24 mouse cellular contexts compared by ENCODE assay signal in genomic region chr1:59904630-59905295, GRCm38 (mm10). TPM values are rescaled to one million over a fixed set of nuclear protein-coding genes. Genes with fewer than 3 reads are reported as not detected.
DNase-seq lines count a peak whose midpoint lies in the region; ATAC-seq and TF ChIP-seq lines count a peak whose summit lies in the region.
"Had no signal": no experiment of that assay in that cellular context is flagged by ENCODE, and none has a peak within 500 bp of the region (broad histone marks: within the 10 kb centered on the region; RNA-seq: fewer than 3 reads in every experiment).

No protein-coding gene starts in this region.

- no peaks in the 10 kb centered on the region for H3K27me3 ChIP-seq in G1E (ENCODE audit: insufficient read depth, low read length)
- H3K27me3 ChIP-seq: CH12.LX; embryonic facial prominence, embryonic 12.5 days; embryonic facial prominence, embryonic 15.5 days; heart, embryonic 13.5 days; hindbrain, embryonic 12.5 days; hindbrain, embryonic 15.5 days; Patski had no signal

- no peak for TF ChIP-seq CTCF in G1E (IDR thresholded peaks at IDR 0.05; ENCODE audit: low read depth, low read length)

- H3K9me3 ChIP-seq in G1E (replicated peaks), result no peaks in the 10 kb centered on the region
- H3K9me3 ChIP-seq: embryonic facial prominence, embryonic 12.5 days; embryonic facial prominence, embryonic 15.5 days; heart, embryonic 10.5 days; heart, embryonic 13.5 days; hindbrain, embryonic 12.5 days; hindbrain, embryonic 15.5 days had no signal

- 0 out of 2 replicates have a peak, but pooled peaks have one; percentile 23 for ATAC-seq in G1E (ENCODE audit: extremely low read depth, insufficient number of reproducible peaks, low FRiP score, poor library complexity, severe bottlenecking)
- peak; percentile 67 for ATAC-seq in common myeloid progenitor, adult 5-6 weeks (replicated peaks; ENCODE audit: low read depth, poor library complexity, severe bottlenecking)
- no peak for ATAC-seq in megakaryocyte-erythroid progenitor cell, adult 5-6 weeks (replicated peaks; ENCODE audit: low FRiP score, low TSS enrichment, poor library complexity, severe bottlenecking)
- ATAC-seq: forebrain, embryonic 14.5 days; forebrain, postnatal 0 days; Patski had no signal

- peaks cover 80% of the 10 kb centered on the region for H3K4me1 ChIP-seq in G1E (ENCODE audit: insufficient read depth, low read depth, low read length)
- H3K4me1 ChIP-seq: embryonic facial prominence, embryonic 12.5 days; hindbrain, embryonic 12.5 days; hindbrain, embryonic 15.5 days had no signal

- no peak overlapping the region; the same call in 1 of the 2 replicates for H3K4me3 ChIP-seq in G1E (ENCODE audit: low read depth, low read length)
- H3K4me3 ChIP-seq: embryonic facial prominence, embryonic 12.5 days; embryonic facial prominence, embryonic 15.5 days; heart, adult 2 months; heart, embryonic 10.5 days; heart, embryonic 13.5 days; hindbrain, embryonic 12.5 days; hindbrain, embryonic 15.5 days had no signal

- DNase-seq in 416B (ENCODE audit: low read depth) (peak; percentile 32), G1E (ENCODE audit: low spot score) (no peak)
- DNase-seq in urinary bladder, postnatal 36 days (ENCODE audit: low spot score in 2 of 2), result no peak
- no peak for DNase-seq in spleen, postnatal 14 days (ENCODE audit: low spot score in 2 of 2)
- DNase-seq: adrenal gland, postnatal 10 days; adrenal gland, postnatal 36 days; cerebellum, adult 18-20 months; cerebellum, adult 9-10 months; cerebellum, postnatal 14 days; forebrain, postnatal 0 days; gastrocnemius, postnatal 25 days; heart, adult 2 months; heart, postnatal 14 days had no signal

- no peaks in the 10 kb centered on the region for H3K36me3 ChIP-seq in G1E (replicated peaks)
- H3K36me3 ChIP-seq: embryonic facial prominence, embryonic 12.5 days; embryonic facial prominence, embryonic 15.5 days; heart, embryonic 10.5 days; heart, embryonic 13.5 days; hindbrain, embryonic 12.5 days; hindbrain, embryonic 15.5 days had no signal

RNA-seq across cellular contexts. Expression of gene Fam117b, which starts 8.0 kb away (rescaled TPM):
- total RNA-seq in G1E (2014; fragmentation: Nextera tagmentation), result 119 and 126 TPM in 2 replicates
- 73.9 and 84.8 TPM in 2 replicates for total RNA-seq in G1E (2017)
- 62.7 and 71.4 TPM in 2 replicates for polyA plus RNA-seq in G1E (2012)
- total RNA-seq in common myeloid progenitor, adult 5-6 weeks (2017), result 26.9 and 27.3 TPM in 2 replicates
- total RNA-seq in megakaryocyte-erythroid progenitor cell, adult 5-6 weeks (2014; fragmentation: Nextera tagmentation), result 22.3 and 32.0 TPM in 2 replicates
- 30.0 and 32.6 TPM in 2 replicates for total RNA-seq in megakaryocyte-erythroid progenitor cell, adult 5-6 weeks (2017)
